Mouse (Mus musculus) testis, postnatal 10 days (tissue): ENCODE measurements around the gene Efhb.

Experiments used
- DNase-seq: peaks from one replicate; pipeline ENCODE4 v3.0.0; 2021; ENCODE audit warnings: low spot score

Gene Efhb

GRCm38 (mm10) chr17:53462603-53463495, at the start of gene Efhb:
Efhb (minus strand) TSS chr17:53463321.
- peak; percentile 97 for DNase-seq

- no peak for DNase-seq
Observed at GRCm38 (mm10) chr17:53512311-53512951, 49.3 kb upstream of the Efhb start.

GRCm38 (mm10) chr17:53502966-53503365, 39.8 kb upstream of the Efhb start:
- DNase-seq = no peak

- DNase-seq = no peak
Observed at GRCm38 (mm10) chr17:53489007-53489378, 25.9 kb upstream of the Efhb start.

DNA sequence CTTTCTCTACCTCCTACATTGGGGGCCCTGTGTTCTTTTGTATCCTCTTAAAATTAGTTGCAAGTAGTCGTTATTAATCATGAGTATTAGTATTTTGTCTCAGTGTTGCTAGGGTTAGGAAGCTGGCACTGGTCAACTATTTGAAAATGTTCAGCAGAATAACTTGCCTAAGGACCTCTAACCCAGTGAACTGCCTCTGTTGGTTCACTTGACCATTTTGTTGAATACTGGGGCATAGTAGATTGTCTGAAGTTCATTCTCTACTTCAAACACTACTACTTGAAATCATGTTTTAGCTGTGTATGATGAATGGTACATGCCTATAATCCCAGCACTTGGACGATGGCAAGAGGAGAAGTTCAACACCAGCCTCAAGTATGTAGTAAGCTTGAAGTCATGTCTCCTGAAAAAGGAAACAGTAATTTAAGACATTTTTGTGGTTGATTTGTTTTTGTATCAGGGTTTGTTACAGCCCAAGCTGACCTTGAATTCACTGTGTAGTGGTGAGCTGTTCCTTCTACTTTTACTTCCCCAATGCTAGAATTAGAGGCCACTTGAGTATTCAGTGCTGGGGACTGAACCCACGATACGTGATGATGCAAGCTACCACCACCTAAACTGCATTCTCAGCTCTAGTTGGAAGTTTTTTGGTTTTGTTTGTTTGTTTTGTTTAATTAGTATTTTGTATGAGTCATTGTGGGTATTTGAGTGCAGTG, 25.3 kb upstream of the Efhb start:
- DNase-seq = no peak

DNA sequence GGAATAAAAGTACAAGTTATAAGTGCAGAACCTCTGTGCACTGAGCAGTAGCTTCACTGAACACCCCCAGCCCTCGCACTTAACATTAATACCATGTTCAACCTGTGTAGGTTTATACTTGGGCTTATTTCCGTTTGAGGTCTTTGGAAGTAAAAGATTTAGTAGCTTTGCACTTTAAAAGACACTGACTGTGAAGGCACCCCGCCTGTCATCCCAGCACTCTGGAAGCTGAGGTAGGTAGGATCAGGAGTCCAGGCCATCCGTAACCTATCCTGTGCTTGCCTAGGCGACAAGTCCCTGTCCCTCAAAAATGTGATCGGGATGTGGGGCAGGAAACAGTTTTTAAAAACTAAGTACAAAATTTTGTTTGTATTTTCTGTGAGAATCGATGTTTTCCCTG, 17.3 kb upstream of the Efhb start:
- DNase-seq = no peak

- DNase-seq = peak; percentile 73
Observed at GRCm38 (mm10) chr17:53479604-53480041, 16.5 kb upstream of the Efhb start.

- DNase-seq = peak; percentile 100
Observed at GRCm38 (mm10) chr17:53478858-53479603, 15.9 kb upstream of the Efhb start, which contains the start of gene Rab5a. Rab5a (plus strand) TSS chr17:53479234.

- no peak for DNase-seq
Observed at GRCm38 (mm10) chr17:53478066-53478857, 15.1 kb upstream of the Efhb start.

GRCm38 (mm10) chr17:53468697-53469096, 5.6 kb upstream of the Efhb start:
- DNase-seq = no peak

- DNase-seq = no peak
Observed at GRCm38 (mm10) chr17:53465569-53465968, 2.4 kb upstream of the Efhb start.

DNA sequence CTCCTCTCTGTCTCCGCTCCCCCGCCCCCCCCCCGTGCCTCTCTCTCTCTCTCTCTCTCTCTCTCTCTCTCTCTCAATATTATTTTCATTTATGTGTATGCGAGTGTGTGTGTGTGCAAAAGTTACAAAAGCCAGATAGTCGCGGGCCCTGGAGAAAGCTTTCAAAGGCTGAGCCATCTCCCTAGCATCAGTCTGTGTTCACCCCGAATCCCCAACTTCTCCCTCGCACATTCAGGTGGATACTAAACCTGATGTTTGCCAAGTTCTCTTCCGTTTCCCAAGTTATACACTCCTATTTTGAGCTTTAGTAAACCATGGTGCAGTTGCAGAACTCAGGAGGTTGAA, 347 bp upstream of the Efhb start:
- no peak for DNase-seq

GRCm38 (mm10) chr17:53456742-53457141, 6.4 kb downstream of the Efhb start:
- DNase-seq = no peak

GRCm38 (mm10) chr17:53456152-53456551, 7.0 kb downstream of the Efhb start:
- no peak for DNase-seq

- peak; percentile 80 for DNase-seq
Observed at GRCm38 (mm10) chr17:53402689-53403306, 60.3 kb downstream of the Efhb start.

- DNase-seq = no peak
Observed at GRCm38 (mm10) chr17:53393201-53393600, 69.9 kb downstream of the Efhb start.

DNA sequence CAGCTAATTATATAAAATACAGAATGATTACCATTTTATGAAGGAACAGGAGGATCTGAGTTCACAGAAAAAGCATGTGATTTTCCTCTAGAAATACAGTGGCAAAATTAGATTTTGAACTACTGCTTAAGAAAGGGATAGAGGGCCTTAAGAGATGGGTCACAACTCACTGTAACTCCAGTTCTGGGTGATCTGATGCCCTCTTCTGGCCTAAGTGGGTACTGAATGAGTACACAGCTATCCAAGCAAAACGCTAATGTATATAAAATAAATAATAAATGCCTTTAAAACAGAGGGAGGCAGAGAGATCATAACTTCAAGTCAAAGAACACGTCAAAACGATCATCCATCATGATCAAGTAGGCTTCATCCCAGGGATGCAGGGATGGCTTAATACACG, 73.6 kb downstream of the Efhb start:
- DNase-seq = peak; percentile 53

GRCm38 (mm10) chr17:53387581-53388473, 75.3 kb downstream of the Efhb start:
- DNase-seq = no peak

DNA sequence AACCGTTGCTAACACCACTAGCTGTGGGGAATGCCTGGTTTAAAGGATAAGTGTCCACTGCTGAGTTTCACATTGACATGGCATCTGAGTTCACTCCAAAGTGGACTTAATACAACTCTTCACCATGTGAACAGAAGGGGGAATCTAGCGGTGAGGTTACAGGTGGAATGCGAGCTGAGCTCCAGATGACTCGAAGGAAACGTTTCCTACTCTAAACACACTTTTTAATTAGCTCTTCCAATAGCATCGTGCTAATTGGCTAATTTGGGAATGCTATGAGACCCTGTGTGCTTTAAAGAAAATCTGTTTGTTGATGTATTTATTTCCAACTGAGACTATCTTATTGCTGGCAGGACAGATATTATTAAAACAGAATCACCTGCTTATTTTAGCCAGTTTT, 76.3 kb downstream of the Efhb start:
- DNase-seq = no peak

GRCm38 (mm10) chr17:53364111-53364510, 99.0 kb downstream of the Efhb start:
- no peak for DNase-seq
